Mouse (Mus musculus) testis, postnatal 14 days (tissue): ENCODE results near the gene Ppp1r14b.

Experiments
- DNase-seq: peaks from one replicate; pipeline ENCODE4 v3.0.0; 2021; ENCODE audit warnings: low spot score

The Ppp1r14b gene

DNA sequence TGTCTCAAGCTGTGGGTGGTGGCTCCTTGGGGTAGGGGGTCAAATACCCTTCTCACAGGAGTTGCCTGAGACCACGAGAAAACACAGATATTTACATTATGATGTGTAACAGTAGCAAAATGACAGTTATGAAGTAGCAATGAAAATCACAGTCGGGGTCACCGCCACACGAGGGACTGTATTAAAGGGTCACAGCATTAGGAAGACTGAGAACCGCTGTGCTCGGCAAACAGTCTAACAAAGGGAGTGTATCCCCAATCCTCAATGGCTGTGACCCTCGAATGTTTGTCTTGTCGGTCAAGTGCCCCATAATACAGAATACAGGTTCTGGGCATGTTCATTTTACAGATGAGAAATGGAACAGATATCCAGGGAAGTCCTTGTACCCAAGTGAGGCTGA, 19.2 kb downstream of the Ppp1r14b start:
- DNase-seq: no peak

DNA sequence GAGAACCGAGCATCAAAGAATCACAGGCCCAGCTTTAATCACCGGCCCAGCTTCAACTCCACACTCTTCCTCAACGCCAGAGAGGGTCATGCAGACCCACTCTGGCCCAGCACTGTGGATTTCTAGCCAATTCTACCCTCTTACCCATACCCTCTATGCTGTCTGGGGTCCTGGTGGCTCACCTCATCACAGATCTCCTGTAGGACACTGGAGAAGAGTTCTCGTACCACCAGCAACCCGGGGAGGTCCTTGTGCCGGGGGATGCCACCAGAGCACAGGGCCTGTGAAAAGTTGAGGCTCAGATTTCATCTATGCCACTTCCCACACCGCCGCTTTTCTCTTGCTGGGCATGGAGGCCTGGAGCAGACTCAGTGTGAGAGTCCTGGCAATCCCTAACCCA, 19.7 kb downstream of the Ppp1r14b start:
- no peak for DNase-seq

DNA sequence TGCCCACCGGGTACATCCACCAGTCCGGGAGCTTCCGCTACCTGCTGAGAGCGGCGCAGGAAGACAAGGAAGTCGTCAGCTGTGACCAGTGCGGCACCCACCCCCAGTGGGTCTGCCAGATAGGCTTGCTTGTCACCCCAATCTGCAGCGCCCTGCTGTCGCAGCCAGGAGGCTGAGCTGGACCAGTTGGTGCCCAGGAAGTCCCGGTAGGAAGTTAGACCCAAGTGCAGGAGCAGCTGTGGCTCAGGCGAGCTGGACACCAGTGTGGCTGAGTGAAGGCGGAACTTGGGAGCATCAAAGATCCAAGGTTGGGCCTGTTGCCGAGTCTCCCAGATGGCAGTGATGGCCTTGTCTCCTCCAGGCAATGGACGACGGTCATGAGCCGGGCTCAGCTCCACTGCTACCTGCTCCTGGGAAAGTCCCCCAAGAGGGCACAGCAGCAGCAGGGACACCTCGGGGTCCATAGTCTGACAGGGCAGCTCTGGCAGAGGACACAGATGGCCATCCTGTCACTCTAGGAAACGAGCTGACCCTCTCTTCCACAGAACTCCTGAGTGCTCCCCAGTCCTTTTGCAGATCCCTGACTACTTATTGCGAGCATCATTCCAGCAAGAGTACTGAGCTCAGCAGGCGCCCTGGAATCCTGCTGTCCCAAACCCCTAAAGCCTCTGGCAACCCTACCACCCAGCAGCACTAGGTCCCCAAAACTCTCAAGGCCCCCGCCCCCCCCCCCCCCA, 20.7 kb downstream of the Ppp1r14b start:
- no peak for DNase-seq

DNA sequence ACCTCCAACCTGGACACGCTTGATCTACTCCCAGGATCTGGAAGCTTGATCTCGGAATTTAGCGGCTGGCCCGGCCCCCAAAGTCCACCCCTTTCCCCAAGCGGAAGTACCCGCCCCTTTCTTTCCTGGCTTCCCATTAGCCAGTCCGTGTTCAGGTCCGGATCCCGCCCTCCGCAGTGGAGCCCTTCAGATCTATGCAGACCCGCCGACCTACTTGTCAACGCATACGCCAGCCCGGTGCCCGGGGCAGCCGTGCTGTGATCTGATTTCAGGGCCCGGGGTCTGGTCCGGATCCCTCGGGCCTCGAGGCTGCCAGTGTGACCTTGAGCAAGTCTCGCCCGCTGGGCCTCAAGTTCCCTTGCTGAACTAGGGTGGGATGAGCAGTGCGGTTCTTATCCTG, 21.2 kb downstream of the Ppp1r14b start, which contains the start of the genes Nudt22 and Trpt1:
Gene Nudt22, minus strand, starts transcription at position 112 of the 400 bp plus-strand sequence.
Gene Trpt1, plus strand, starts transcription at position 126 of the 400 bp plus-strand sequence.
- DNase-seq: peak; percentile 85

DNA sequence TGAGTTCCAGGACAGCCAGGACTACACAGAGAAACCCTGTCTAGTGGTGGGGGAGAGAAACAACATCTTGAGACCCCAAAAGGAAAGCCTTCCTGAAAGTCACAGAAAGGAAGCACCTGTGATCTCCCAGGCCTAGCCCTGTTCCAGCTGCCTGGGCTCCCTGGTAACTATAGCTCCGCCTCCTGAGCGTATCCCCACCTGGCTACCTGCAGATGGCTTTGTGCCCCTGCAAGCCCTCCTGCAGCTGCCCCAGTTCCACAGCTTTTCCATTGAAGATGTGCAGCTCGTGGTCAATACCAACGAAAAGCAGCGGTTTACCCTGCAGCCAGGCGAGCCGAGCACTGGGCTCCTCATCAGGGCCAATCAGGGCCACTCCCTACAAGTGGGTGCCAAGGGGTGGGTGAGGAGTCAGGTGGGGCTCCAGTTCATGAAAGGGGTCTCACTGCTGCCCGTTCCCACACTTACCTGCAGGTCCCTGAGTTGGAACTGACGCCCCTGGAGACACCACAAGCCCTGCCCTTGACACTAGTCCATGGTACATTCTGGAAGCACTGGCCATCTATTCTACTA, 23.0 kb downstream of the Ppp1r14b start:
- no peak for DNase-seq

DNA sequence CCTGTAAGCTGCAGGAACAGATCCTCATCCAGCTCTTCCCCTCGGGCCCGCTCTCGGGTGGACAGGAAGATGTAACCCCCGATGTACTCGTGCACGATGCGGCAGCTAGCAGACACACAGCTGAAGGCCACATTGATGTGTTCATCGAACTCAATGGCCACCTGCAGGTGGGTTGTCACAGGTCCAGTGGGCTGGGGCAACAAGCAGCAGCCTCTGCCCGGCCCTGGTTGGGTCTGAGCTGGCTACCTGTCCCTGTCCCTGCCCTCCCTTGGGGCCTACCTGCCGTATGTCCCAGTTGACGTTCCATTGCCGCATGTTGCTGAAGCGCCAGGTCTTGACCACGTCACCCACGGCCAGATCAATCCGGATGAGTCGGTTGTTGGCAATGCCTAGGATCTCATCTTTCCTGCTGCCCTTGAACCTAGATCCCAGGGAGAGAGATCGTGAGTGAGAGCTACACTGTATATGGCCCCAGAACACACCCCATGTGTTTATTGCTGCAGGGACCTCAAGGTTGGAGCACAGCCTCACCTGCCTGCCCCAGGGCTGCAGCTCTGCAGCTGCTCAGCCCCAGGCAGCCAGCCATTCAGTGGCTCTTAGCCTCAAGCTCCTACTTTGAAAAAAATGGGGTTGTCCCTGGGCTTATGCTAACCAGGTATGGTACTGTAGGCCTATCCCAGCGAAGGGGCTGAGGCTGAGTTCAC, 24.7 kb downstream of the Ppp1r14b start:
- DNase-seq: no peak

DNA sequence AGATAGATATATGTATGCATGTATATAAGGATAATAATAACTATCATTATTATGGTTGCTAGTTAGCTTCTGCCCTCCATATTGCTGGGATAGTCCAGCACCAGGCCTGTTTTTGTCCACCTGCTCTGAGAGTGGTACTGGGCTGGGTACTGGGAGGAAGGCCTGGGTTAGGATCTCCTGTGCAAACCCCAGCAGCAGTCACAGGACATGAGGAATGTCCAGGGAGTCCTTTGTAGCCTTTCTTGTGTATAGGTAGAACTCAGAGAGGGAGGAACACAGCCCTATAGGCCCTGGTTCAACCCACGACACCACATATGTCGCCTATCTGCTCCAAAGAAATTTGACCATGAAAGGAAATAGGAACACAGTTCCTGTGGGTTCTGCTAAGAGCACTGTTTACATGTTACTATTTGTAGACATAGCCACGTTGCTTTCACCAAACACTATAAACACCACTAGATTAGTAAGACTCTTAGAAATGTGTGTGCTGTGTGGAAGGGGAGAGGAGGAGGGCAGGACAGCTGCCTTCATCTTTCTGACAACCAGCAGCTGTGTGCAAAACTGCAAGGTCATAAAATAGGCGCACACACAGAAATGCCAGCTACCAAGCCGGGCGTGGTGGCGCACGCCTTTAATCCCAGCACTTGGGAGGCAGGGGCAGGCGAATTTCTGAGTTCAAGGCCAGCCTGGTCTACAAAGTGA, 32.3 kb downstream of the Ppp1r14b start:
- no peak for DNase-seq

DNA sequence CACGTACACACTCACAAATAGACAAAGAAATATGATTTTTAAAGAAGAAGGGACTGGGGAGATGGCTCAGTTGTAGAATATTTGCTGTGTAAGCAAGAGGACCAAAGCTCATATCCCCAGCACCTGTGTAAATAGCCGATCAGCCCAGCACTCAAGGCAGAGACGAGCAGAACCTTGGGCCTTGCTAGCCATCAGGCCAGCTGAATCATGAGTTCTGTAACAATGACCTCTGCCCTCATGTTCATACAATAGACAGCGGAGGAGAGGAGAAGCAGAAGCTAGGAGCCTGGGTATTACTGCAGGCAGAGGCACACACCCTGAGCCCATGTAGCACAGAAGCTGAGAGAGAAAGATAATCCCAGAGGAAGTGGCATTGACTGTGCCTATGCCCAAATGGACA, 37.7 kb downstream of the Ppp1r14b start:
- no peak for DNase-seq

DNA sequence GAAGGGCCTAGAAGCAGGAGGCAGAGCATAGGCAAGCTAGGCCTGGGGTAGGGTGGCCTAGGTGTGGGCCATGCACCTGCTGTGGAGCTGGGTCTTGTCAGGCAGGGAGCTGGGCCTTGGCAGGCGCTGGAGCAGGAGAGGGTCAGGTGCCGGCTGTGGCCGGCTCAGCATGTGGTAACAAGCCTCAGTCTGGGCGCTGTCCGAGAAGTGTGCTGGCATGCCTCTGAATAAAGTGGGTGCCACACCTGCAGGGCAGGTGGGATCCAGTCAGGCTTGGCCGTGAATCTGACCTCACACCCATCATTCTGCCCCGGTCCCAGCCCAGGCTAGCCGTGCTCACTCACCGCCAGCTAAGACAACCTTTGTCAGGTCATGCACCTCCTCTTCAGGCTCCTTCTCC, 39.2 kb downstream of the Ppp1r14b start:
- DNase-seq: no peak

DNA sequence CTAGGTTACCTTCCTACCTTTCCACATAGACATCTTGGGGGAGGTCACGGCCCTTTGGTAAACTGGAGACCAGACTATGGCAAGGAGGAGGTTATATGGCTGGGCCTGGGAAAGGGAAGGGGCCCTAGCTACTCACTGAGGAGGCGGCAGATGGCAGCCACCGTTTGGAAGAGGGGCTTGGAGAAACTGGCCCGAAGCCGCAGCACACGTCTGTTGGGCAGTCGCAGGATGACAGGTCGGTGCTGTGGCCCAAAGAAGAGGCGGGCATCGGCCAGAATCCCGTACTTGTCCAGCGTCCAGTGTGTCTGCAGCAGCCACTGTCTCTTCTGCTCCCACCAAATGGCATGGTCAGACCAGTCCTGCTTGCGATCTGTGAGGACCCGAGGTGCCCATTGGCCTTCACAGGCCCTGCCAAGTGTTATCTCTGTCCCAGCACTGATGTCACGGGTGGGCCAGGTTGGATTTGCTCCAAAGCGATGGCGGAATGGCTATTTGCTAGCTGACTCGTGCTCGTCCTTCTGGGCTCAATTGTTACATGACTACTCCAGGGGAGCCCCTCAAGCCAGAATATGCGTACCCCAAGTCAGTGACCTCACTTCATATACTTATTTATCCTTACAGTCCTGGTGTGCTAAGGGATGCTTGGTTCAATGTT, 39.8 kb downstream of the Ppp1r14b start:
- DNase-seq: no peak

DNA sequence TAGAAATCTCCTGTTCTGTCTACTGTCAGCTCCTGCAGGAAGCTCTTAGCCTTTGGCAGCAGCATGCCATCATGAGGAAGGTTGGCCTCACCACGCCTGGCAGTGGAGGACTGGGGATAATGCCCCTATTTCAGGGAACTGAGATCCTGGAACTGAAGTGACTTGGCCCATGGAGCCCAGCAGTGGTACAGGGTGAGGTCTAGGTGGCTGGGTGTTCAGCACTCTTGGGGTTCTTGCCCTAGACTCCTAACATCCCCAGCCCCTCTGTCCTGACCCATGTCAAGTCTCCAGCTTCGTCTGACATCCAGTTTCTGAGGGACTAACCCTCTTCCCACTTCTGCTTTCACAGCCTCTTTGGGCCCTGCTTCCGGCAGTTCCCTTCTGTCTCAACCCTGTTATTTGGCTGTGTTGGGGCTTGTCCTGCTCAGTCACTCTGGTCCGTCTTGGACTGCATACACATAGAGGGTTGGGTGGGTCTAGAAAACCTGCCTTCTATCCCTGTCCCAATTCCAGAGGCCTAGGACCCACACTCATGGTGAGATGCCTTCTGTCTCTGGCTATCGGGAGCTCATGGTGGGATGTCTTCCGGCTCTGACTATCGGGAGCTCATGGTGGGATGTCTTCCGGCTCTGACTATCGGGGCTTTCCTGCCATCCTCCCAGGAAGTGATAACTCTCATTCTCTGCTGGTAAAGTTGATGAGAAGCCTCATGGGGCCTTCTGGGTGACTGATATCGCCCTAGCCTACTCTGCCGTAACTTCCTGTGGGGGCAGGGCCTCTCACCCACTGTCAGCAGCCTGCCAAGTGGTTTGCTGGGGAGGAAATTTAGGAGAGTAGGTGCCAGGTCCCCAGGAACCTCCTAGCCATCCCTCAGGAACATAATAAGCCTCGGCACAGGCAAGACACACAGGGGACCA, 43.0 kb downstream of the Ppp1r14b start:
- DNase-seq: no peak

DNA sequence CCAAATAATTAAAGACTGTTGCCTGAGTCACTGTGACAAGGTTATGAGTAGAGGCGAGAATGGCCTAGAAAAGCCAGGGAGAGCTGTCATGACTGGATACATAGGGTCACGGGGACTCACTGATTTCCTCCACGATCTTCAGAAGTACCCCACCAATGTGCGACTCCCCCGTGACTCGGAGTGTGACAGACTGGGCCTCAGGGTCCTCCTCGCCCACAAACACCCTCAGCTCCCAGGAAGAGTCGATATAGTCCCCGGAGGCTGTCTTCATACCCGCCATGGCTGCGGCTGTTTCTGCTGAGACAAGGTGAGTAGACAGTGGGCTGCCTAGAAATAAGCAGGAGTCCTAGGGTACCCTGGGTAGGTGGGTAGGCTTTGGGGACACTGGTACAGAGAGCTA, 43.8 kb downstream of the Ppp1r14b start:
- DNase-seq: no peak

DNA sequence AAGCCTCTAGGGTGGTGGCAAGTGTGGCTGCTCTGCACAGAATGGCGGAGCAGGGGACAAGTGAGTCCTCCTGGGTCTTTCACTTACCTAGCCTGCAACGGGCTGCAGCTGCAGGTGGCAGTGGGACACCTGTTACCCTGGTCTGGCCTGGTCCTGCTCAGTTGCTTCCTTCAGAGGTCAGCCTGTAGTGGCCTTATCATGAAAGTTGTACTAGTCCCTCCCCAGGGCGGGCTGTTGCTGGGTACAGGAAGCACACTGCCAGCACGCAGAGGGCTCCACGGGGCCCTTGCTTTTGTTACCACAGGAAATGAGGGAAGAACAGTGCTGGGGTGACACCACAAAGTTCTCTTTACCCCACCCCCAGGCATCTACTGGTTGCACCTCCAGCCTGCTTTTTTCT, 44.4 kb downstream of the Ppp1r14b start, which contains the start of gene Fermt3:
Gene Fermt3, minus strand, starts transcription at position 279 of the 400 bp plus-strand sequence.
- no peak for DNase-seq

DNA sequence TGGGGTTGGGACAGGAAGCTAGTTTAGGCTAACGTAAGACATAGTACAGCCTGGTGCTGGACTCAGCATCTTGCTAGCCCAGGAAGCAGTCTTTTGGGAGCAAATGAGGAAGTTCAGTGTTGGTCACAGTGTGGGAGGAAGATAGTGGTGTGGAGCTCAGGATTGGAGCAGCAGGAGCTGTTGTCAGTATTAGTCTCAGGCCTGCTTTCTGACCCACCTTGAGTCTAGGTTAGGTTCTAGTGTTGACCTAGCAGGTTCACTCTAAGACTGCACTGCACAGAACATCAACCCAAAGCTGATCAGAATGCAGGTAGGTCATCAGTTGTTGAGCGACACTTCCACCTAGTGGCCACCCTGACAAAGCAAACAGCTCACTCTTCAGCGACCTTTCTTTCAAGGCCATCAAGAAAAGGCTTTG, 45.5 kb downstream of the Ppp1r14b start:
- DNase-seq: no peak
